Mouse (Mus musculus) limb, embryonic 14.5 days (tissue): ENCODE data around the gene Mxra7. TPM values are rescaled to one million over a fixed set of nuclear protein-coding genes. Genes with fewer than 3 reads are reported as not detected.

Source experiments
- ATAC-seq: fragments of 200-750 bp; cut with Nextera tagmentation; 2 replicates; pipeline ENCODE4 v1.8.0; 2017; ENCODE audit warnings: low read depth, moderate number of reproducible peaks, moderate TSS enrichment; ENCODE audit not compliant: low FRiP score
- DNase-seq: peaks from one replicate; pipeline ENCODE4 v3.0.0-alpha.2; 2015; ENCODE audit warnings: low spot score
- H3K27ac ChIP-seq: fragments of 300-500 bp; sonication (generic); replicated peaks from 2 replicates; pipeline ENCODE4 v1.5.1; 2014; ENCODE audit warnings: low read depth, mild to moderate bottlenecking, low read length, moderate library complexity, mixed read lengths
- H3K27me3 ChIP-seq: fragments of 300-500 bp; sonication (generic); 2 replicates; pipeline ENCODE4 v1.6.1; 2014; ENCODE audit warnings: low read length, mixed read lengths; ENCODE audit not compliant: control insufficient read depth, insufficient read depth
- H3K36me3 ChIP-seq: fragments of 300-500 bp; sonication (generic); 2 replicates; pipeline ENCODE4 v1.6.1; 2014; ENCODE audit warnings: mild to moderate bottlenecking, low read length, moderate library complexity, mixed read lengths; ENCODE audit not compliant: control insufficient read depth, insufficient read depth
- H3K4me1 ChIP-seq: fragments of 300-500 bp; sonication (generic); 2 replicates; pipeline ENCODE4 v1.6.1; 2014; ENCODE audit warnings: antibody characterized with exemption, low read length, mixed read lengths; ENCODE audit not compliant: control insufficient read depth, insufficient read depth
- H3K4me2 ChIP-seq: fragments of 300-500 bp; sonication (generic); replicated peaks from 2 replicates; pipeline ENCODE4 v1.6.1; 2014; ENCODE audit warnings: low read depth, mild to moderate bottlenecking, low read length, moderate library complexity; ENCODE audit not compliant: severe bottlenecking
- H3K4me3 ChIP-seq: fragments of 300-500 bp; sonication (generic); replicated peaks from 2 replicates; pipeline ENCODE4 v1.5.1; 2014; ENCODE audit warnings: low read length
- H3K9ac ChIP-seq: fragments of 300-500 bp; sonication (generic); 2 replicates; pipeline ENCODE4 v1.6.1; 2014; ENCODE audit warnings: mild to moderate bottlenecking, low read depth, low read length, moderate library complexity; ENCODE audit not compliant: severe bottlenecking
- H3K9me3 ChIP-seq: fragments of 300-500 bp; sonication (generic); 2 replicates; pipeline ENCODE4 v1.6.1; 2016; ENCODE audit warnings: low read length; ENCODE audit not compliant: control insufficient read depth
- POLR2A ChIP-seq: fragments of 200-500 bp; IDR thresholded peaks from 2 replicates; pipeline ENCODE4 v1.8.0; 2012; ENCODE audit warnings: inconsistent platforms, mild to moderate bottlenecking, moderate library complexity, borderline replicate concordance; ENCODE audit not compliant: insufficient read depth, insufficient read length; ENCODE audit errors: extremely low read depth
- WGBS: fragments of 180-500 bp; shearing (Covaris S2); extraction: QIAGEN DNeasy Blood & Tissue Kit; methylation state at CpG from one replicate; pipeline ENCODE4 v1.1.7; 2014; 5-methylcytosine and 5-hydroxymethylcytosine counted together
- polyA plus RNA-seq, 2 experiments: library from polyadenylated mRNA; depleted of rRNA in 1 of 2; stranded (reverse) in 1 of 2; unstranded in 1 of 2; fragments of >200 nt; fragmentation: Nextera tagmentation in 1 of 2; extraction: Ambion mirVana in 1 of 2; gene quantifications; 2 replicates each; pipeline versions ENCODE4 v1.2.1 to v1.2.3; 2012 to 2014

Mxra7 gene
- polyA plus RNA-seq, 2 experiments, result 11.0 to 21.9 TPM

DNA sequence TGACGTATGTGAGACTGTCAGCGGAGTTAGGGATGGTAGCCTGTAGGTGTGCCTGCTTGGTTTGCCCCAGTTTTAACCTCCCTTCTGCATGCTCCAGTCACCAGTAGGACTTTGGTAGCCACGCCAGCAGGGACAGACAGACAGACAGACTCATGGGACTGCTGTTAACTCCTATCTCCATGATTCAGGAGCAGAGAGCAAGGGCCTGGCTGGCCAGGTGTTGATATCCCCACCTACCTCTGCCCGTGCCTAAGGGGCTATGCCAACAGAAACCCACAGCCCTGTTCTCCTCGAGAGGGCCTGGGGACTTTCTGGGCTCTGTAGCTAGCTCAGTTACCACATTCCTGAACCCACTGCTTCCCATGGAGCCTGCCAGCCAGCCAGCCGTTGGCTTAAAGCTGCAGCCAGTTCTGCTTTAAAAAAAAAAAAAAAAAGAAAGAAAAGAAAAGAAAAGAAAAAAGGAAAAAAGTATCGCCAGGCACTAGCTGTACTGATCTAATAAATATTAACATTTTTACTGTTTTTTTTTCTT is 12.9 kb downstream of the Mxra7 start:
- WGBS, result 22% methylated on average over 7 of the region's 7 CpGs
- H3K36me3 ChIP-seq, result no peaks in the 10 kb centered on the region
- no peaks in the 10 kb centered on the region for H3K27me3 ChIP-seq
- no peak for TF ChIP-seq POLR2A
- H3K4me2 ChIP-seq, result peak overlapping the region; percentile 9; the same call in 1 of the 2 replicates
- peak overlapping the region; percentile 83 for H3K27ac ChIP-seq
- H3K9ac ChIP-seq, result no peak overlapping the region
- no peak for ATAC-seq
- DNase-seq, result peak; percentile 54
- peaks cover 44% of the 10 kb centered on the region for H3K4me1 ChIP-seq
- H3K9me3 ChIP-seq, result no peaks in the 10 kb centered on the region
- H3K4me3 ChIP-seq, result no peak overlapping the region

- Histone ChIP-seq H3K4me1 (peaks cover 44% of the 10 kb centered on the region), H3K4me2 (peak overlapping the region; percentile 9; the same call in 1 of the 2 replicates), H3K27me3 (no peaks in the 10 kb centered on the region), H3K27ac (peak overlapping the region; percentile 83), H3K36me3 (no peaks in the 10 kb centered on the region), H3K9ac (peak overlapping the region; percentile 16; the same call in 1 of the 2 replicates), H3K4me3 (no peak overlapping the region), H3K9me3 (no peaks in the 10 kb centered on the region)
- no peak for TF ChIP-seq POLR2A
- DNase-seq (peak; percentile 68), ATAC-seq (peak; percentile 59)
- 8% methylated on average over 20 of the region's 20 CpGs for WGBS
Observed at GRCm38 (mm10) chr11:116814076-116814883, 13.6 kb downstream of the Mxra7 start.

- H3K27ac ChIP-seq, result peak overlapping the region; percentile 83
- H3K4me3 ChIP-seq, result no peak overlapping the region
- H3K9ac ChIP-seq, result no peak overlapping the region
- H3K36me3 ChIP-seq, result no peaks in the 10 kb centered on the region
- TF ChIP-seq POLR2A, result no peak
- no peak overlapping the region for H3K4me2 ChIP-seq
- H3K9me3 ChIP-seq, result no peaks in the 10 kb centered on the region
- WGBS, result 71% methylated on average over 13 of the region's 13 CpGs
- no peaks in the 10 kb centered on the region for H3K27me3 ChIP-seq
- ATAC-seq, result no peak
- H3K4me1 ChIP-seq, result peaks cover 38% of the 10 kb centered on the region
- DNase-seq, result no peak
Observed at GRCm38 (mm10) chr11:116813610-116814009, 14.2 kb downstream of the Mxra7 start.

GRCm38 (mm10) chr11:116812793-116813529 is 14.9 kb downstream of the Mxra7 start:
- Histone ChIP-seq H3K4me1 (peaks cover 37% of the 10 kb centered on the region), H3K27me3 (no peaks in the 10 kb centered on the region), H3K9me3 (no peaks in the 10 kb centered on the region), H3K4me2 (no peak overlapping the region), H3K4me3 (no peak overlapping the region), H3K9ac (no peak overlapping the region), H3K27ac (0 out of 2 replicates have a peak overlapping the region, but pooled peaks have one; percentile 7), H3K36me3 (no peaks in the 10 kb centered on the region)
- 47% methylated on average over 21 of the region's 21 CpGs for WGBS
- TF ChIP-seq POLR2A, result no peak
- peak; percentile 5; the same call in 1 of the 2 replicates for ATAC-seq
- peak; percentile 54 for DNase-seq

- H3K4me3 ChIP-seq, result peak overlapping the region; percentile 33
- peaks cover 43% of the 10 kb centered on the region for H3K4me1 ChIP-seq
- H3K4me2 ChIP-seq, result peak overlapping the region; percentile 65
- peak overlapping the region; percentile 47 for H3K9ac ChIP-seq
- TF ChIP-seq POLR2A, result no peak
- H3K9me3 ChIP-seq, result no peaks in the 10 kb centered on the region
- H3K27me3 ChIP-seq, result no peaks in the 10 kb centered on the region
- no peaks in the 10 kb centered on the region for H3K36me3 ChIP-seq
- WGBS, result 10% methylated on average over 30 of the region's 32 CpGs
- H3K27ac ChIP-seq, result 0 out of 2 replicates have a peak overlapping the region, but pooled peaks have one; percentile 13
- ATAC-seq (peak; percentile 63; the same call in 1 of the 2 replicates), DNase-seq (peak; percentile 70)
Observed at GRCm38 (mm10) chr11:116810983-116811901, 16.6 kb downstream of the Mxra7 start.
